Comparison of ENCODE assay signal across 9 mouse cellular contexts in genomic region chr2:137114248-137115096, GRCm38 (mm10). TPM values are rescaled to one million over a fixed set of nuclear protein-coding genes. Genes with fewer than 3 reads are reported as not detected.
DNase-seq lines count a peak whose midpoint lies in the region; ATAC-seq lines count a peak whose summit lies in the region.
"Had no signal": no experiment of that assay in that cellular context is flagged by ENCODE, and none has a peak within 500 bp of the region (broad histone marks: within the 10 kb centered on the region; RNA-seq: fewer than 3 reads in every experiment).

No protein-coding gene starts in this region.

- peaks cover 78% of the 10 kb centered on the region for H3K4me1 ChIP-seq in forebrain, embryonic 10.5 days
- peaks cover 20 to 38% of the 10 kb centered on the region in 2 experiments for H3K4me1 ChIP-seq in heart, embryonic 14.5 days (ENCODE audit: control insufficient read depth in 2 of 2, insufficient read depth in 2 of 2, low read length in 2 of 2)
- H3K4me1 ChIP-seq in liver, embryonic 11.5 days (replicated peaks; ENCODE audit: control insufficient read depth, insufficient read depth, low read length), result no peaks in the 10 kb centered on the region; the same call in 1 of the 2 replicates
- H3K4me1 ChIP-seq in stomach, embryonic 15.5 days, result peaks cover 35% of the 10 kb centered on the region

- peak; percentile 78 for DNase-seq in layer of hippocampus, adult 11-12 months (ENCODE audit: low spot score)
- no peak for DNase-seq in layer of hippocampus, adult 9-10 months (ENCODE audit: low spot score)
- peak; percentile 76 for DNase-seq in forebrain, embryonic 10.5 days (ENCODE audit: extremely low spot score, low spot score)
- peak; percentile 90 for DNase-seq in kidney, postnatal 10 days
- DNase-seq in liver, embryonic 11.5 days (ENCODE audit: low spot score), result peak; percentile 71
- peak; percentile 26 to 40 for DNase-seq in monocyte, adult 2 months (ENCODE audit: low read depth in 1 of 2, low spot score in 2 of 2)

- ATAC-seq in heart, embryonic 14.5 days (ENCODE audit: insufficient number of reproducible peaks, insufficient read depth, low FRiP score, low read depth), result peak; percentile 56
- ATAC-seq in liver, embryonic 11.5 days (replicated peaks; ENCODE audit: low FRiP score), result peak; percentile 22
- ATAC-seq in stomach, embryonic 15.5 days (ENCODE audit: insufficient read depth, low FRiP score, low read depth), result peak; percentile 48

- no peaks in the 10 kb centered on the region for H3K9me3 ChIP-seq in forebrain, embryonic 10.5 days
- no peaks in the 10 kb centered on the region for H3K9me3 ChIP-seq in heart, embryonic 14.5 days (ENCODE audit: control insufficient read depth, low read length)
- H3K9me3 ChIP-seq in liver, embryonic 11.5 days (ENCODE audit: control insufficient read depth, low read length), result no peaks in the 10 kb centered on the region
- H3K9me3 ChIP-seq in stomach, embryonic 15.5 days, result no peaks in the 10 kb centered on the region

- peak overlapping the region; percentile 79 for H3K4me3 ChIP-seq in forebrain, embryonic 10.5 days
- peak overlapping the region; percentile 67 to 70 for H3K4me3 ChIP-seq in heart, embryonic 14.5 days (ENCODE audit: control insufficient read depth in 1 of 2, insufficient read depth in 1 of 2, low read depth in 1 of 2, low read length in 2 of 2)
- H3K4me3 ChIP-seq in liver, embryonic 11.5 days (ENCODE audit: low read depth, low read length), result peak overlapping the region; percentile 61
- H3K4me3 ChIP-seq in stomach, embryonic 15.5 days (replicated peaks), result peak overlapping the region; percentile 68

- peak overlapping the region; percentile 97 for H3K27ac ChIP-seq in forebrain, embryonic 10.5 days
- H3K27ac ChIP-seq in heart, embryonic 14.5 days (replicated peaks in 1 of 2; ENCODE audit: control insufficient read depth in 1 of 2, insufficient read depth in 1 of 2, low read depth in 2 of 2, low read length in 2 of 2), result peak overlapping the region; percentile 88 to 96
- no peak overlapping the region for H3K27ac ChIP-seq in liver, embryonic 11.5 days (ENCODE audit: low read depth, low read length)
- peak overlapping the region; percentile 100 for H3K27ac ChIP-seq in stomach, embryonic 15.5 days

- H3K9ac ChIP-seq in heart, embryonic 14.5 days (ENCODE audit: low read length), result peak overlapping the region; percentile 83
- H3K9ac ChIP-seq in liver, embryonic 11.5 days (ENCODE audit: low read depth, low read length), result peak overlapping the region; percentile 15; the same call in 1 of the 2 replicates
- H3K9ac ChIP-seq in stomach, embryonic 15.5 days, result peak overlapping the region; percentile 64

- H3K4me2 ChIP-seq in heart, embryonic 14.5 days (ENCODE audit: low read length), result peak overlapping the region; percentile 85
- peak overlapping the region; percentile 85 for H3K4me2 ChIP-seq in liver, embryonic 11.5 days
- H3K4me2 ChIP-seq in stomach, embryonic 15.5 days, result peak overlapping the region; percentile 94

- no peaks in the 10 kb centered on the region for H3K36me3 ChIP-seq in forebrain, embryonic 10.5 days (replicated peaks)
- H3K36me3 ChIP-seq in heart, embryonic 14.5 days (ENCODE audit: control insufficient read depth, insufficient read depth, low read length), result no peaks in the 10 kb centered on the region
- H3K36me3 ChIP-seq in liver, embryonic 11.5 days (ENCODE audit: control insufficient read depth, insufficient read depth, low read length), result no peaks in the 10 kb centered on the region
- H3K36me3 ChIP-seq in stomach, embryonic 15.5 days, result no peaks in the 10 kb centered on the region
- H3K36me3 ChIP-seq: G1E had no signal

- peaks cover 28% of the 10 kb centered on the region for H3K27me3 ChIP-seq in forebrain, embryonic 10.5 days (ENCODE audit: poor library complexity, severe bottlenecking)
- no peaks in the 10 kb centered on the region for H3K27me3 ChIP-seq in heart, embryonic 14.5 days (ENCODE audit: control insufficient read depth, insufficient read depth, low read length)
- H3K27me3 ChIP-seq in liver, embryonic 11.5 days (replicated peaks; ENCODE audit: control insufficient read depth, insufficient read depth, low read length), result peaks cover 52% of the 10 kb centered on the region
- no peaks in the 10 kb centered on the region for H3K27me3 ChIP-seq in stomach, embryonic 15.5 days (replicated peaks)

- under 1% methylated on average over 51 of the region's 51 CpGs for WGBS in forebrain, embryonic 10.5 days
- WGBS in heart, embryonic 14.5 days, result under 1% methylated on average over 51 of the region's 51 CpGs
- WGBS in liver, embryonic 11.5 days, result under 1% methylated on average over 50 of the region's 51 CpGs
- under 1% methylated on average over 51 of the region's 51 CpGs for WGBS in stomach, embryonic 15.5 days

RNA-seq across cellular contexts. Expression of gene Jag1, which starts 2.0 kb away (rescaled TPM):
- 18.9 and 20.4 TPM in 2 replicates for polyA plus RNA-seq in forebrain, embryonic 10.5 days (2016; fragmentation: Nextera tagmentation; extraction: Ambion mirVana)
- polyA plus RNA-seq in heart, embryonic 14.5 days (2014; fragmentation: Nextera tagmentation; extraction: Ambion mirVana), result 12.8 and 15.7 TPM in 2 replicates
- 4.6 and 4.7 TPM in 2 replicates for polyA plus RNA-seq in liver, embryonic 11.5 days (2014; fragmentation: Nextera tagmentation; extraction: Ambion mirVana)
- polyA plus RNA-seq in stomach, embryonic 15.5 days (2015; fragmentation: Nextera tagmentation; extraction: Ambion mirVana), result 18.3 and 20.3 TPM in 2 replicates
- polyA plus RNA-seq: G1E had no signal

Comparison
In these comparisons a context has a peak if more than half of its experiments do, and no peak if none do; other contexts are left out.
1. H3K9ac ChIP-seq: peak in every context shown above with its lines; median percentile 83 in heart, embryonic 14.5 days; 64 in stomach, embryonic 15.5 days; 15 in liver, embryonic 11.5 days.